Mouse (Mus musculus): ENCODE data around the gene Tspyl3.
A peak's percentile ranks its signal among the peaks of the same experiment; 100 is the strongest.

Tspyl3 gene

DNA sequence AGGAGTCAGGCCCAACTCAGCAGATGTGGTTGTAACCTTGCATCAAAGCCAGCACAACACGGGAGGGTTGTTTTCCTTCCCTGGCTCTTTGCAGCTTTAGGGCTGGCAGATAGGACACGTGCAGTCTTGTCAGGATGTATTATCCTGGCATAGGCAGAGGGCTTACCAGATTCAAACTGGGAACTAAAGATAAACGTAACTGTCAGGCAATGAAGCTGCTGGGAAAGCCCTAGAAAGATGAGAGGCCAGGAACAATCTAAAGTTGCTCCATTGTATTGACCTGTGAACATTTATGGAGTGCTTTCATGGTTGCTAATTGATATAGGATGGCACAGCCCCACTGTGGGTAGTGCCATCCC lies 333 bp upstream of the Tspyl3 start:
- no peak for DNase-seq

DNA sequence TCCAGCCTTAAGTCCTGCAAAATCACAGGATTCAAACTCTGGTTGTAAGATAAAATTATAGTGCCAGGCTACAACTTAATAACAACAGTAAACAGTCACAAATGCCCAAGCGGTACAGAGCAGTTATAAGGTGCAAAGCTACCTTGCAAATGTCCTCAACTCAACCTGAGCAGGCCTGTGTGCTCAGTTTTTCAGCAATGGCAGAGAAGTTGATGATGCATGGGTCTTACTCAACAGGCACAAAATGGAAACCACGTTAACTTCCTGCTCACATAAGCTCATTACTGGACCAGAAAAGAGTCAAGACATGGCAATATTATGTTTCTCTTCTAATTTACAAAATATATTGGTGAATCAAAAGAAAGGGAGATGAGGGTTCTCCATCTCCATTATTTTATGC lies 2.7 kb downstream of the Tspyl3 start:
- DNase-seq, result no peak

DNA sequence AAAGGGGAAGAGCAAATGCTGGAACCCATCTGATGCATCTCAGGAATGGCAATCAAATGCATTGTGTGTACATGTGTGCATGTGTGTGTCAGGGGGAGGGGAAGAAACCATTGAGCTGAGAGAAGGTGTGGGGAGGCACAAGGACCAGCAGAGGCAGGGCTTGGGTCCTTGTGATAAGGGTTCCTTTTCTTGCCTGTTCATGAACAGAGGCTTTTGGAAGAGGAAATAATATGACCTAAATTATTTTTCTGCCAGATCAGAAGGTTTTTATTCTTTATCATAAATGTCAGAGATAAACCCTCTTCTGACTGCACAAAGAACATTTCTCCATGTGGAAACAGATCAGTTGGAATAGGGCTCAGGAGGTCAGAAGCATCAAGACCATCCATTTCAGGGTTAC lies 3.1 kb downstream of the Tspyl3 start:
- no peak for DNase-seq

DNA sequence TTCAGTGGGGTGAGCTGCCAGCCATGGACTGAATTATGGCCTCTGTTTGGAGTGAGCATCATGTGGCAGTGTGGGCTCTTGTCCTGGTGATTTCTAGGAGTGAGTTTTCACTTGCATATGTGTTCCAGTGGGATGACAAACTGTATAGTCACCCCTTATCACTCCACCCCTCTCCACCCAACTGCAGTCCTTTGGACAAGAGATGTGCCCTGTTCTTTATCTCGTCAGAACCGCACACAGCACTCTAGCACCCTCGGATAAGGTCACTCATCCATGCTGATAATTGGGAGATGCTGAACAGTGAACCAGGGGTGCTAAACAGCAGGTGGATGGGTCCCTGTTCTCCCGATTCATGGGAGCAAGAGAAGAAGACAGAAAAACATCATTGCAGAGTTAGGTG lies 3.6 kb downstream of the Tspyl3 start:
- no peak for DNase-seq

DNA sequence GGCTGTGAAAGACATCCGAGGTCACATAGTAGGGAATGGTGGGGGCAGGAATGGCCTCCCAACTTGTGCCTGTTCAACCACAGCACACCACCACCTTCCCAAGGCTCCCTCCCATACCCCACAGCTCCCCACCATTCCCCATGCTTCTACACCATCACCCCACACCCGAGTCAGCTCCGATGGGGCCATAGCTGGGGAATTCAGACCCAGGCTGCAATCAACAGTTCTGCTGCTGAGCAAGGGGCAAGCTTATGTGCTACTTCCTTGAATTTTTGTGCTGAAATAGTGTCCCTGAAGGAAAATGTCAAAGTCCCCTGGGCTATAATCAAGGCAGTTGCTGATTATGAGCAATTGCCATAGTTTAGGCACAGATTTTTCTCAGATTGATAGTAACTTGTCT lies 6.7 kb downstream of the Tspyl3 start:
- no peak for DNase-seq

DNA sequence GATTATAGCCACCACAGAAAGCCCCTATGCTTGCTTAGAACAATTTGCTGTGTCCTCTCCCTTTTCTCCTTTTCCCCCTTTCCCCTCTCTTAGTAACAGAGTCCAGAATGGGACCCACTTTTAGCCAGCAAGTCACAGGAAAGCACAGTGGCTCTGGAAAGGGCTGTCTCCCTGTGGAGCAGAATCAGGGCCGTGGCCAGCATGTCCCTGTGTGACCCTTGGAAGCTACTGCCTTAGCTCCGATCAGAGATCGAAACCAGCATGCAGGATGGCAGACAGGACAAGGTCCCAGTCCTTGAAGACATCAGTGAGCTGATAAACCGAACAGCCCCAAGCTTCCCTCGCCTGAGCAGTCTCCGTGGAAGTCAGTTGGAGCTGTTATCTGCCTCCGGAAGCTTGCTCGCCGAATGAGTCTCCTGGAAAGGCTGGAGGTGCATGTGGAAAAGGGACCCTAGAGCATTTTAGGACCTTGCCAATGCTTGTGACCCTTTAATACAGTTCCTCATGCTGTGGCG lies 7.4 kb downstream of the Tspyl3 start:
- no peak for DNase-seq

DNA sequence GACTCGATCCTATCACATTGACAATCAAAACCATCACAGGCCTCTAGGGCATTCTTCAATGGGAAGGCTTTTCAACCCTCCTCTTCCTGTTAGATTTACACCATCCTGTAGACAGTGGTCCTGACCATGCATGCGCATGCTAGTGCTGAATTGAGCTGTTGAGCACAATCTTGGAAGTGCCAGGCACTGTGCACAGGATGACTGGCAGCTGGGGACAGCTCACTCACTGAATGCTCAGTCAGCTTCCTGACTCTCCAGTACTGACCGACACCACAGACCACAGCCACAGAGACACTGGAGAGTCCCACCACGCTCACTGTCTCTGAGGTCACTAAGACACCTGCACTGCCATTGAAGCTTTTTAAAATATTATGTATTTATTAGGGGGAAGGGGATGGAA lies 9.8 kb downstream of the Tspyl3 start:
- DNase-seq, result no peak

DNA sequence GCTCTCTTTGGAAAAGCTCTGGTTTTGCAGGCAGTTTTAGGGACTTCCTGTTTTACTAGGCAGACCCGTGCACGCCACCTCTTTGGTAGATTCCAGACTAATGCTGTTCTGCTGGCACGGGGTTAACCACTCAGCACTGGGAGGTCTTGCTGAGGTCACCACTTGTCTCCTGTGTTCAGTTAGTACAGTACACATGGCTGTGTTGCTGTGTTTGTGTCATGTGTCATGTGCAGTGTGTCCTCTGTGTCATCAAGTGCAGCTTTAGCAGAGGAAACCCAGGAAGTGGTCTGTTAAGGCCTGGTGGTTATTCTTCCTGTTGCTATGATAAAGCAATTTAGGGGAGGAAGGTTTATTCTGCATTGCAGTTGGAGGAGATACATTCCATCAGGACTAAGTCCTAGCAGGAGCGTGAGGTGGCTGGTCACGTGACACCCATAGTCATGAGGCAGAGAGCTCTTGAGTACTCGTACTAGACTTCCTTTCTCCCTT lies 10.4 kb downstream of the Tspyl3 start:
- peak in 1 of 2 experiments; percentile 23 for DNase-seq

DNA sequence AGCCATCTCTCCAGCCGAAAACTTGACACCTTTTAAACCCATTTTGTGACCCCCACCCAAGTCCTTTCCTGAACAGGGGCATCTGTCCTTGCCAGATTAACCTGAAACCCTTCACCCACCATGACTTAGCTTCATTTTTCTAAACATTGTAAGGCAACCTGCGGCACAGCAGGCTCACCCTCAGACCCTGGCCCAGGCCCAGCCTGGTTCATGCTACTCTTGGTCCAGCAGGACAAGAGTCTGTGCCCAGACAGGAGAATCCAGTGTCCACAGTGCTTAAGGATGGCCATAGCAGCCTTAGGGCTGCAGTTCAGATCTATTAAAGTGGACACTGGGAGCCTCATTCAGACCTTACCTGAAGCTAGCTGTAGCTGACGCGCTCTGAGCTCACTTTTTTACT lies 11.9 kb downstream of the Tspyl3 start:
- DNase-seq, result no peak

DNA sequence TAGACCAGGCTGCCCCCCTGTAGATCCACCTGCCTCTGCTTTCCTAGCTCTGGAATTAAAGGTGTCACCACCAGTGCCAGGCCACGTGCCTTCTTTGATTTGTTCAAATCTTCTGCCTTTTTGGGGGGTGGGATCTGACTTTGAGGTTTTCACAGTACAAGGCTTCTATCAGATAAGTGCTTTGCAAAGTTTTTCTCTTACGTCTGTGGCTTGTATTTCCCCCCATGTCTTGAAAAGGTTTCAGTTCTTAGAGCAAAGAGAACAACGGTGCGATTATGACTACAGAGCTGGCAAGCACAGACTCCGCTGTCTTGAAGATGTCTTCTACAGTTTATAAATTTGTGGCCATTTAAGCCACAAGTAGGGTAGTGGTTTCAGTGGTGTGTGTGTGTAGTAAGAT lies 13.8 kb downstream of the Tspyl3 start:
- DNase-seq, result no peak

DNA sequence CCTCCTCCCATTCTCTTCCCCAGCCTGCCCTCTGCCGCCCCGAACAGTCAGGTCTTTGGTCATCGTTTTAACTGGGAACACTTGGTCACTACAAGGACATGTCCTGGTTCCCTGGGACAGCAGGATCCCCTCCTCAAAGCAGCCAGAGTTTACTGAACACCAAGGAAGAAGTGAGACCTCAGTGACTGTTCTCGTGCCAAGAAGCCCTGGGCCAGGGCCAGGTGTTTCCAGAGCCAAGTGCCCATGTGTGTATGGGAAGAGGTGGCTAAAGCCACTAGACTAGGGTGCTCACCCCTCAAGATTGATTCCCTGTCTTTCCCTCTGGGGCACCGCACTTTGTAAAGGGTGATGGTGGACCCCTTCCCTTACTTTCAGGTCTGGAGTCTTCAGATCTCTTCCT lies 16.0 kb downstream of the Tspyl3 start:
- DNase-seq, result no peak

DNA sequence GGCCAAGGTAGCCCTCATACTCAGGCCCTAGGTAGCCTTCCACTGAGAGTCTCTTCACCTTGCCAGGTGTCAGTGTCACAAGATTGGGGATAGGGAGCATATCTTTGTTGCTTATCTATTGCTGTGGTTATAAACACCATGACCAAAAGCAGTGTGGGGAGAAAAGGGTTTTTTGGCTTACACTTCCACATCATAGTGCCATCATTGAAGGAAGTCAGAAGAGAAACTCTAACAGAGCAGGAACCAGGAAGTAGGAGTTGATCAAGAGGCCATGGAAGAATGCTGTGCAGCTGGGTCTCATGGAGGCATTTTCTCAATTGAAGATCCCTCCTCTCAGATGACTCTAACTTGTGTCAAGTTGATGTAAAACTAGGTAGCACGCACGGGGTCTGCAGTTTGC lies 17.1 kb downstream of the Tspyl3 start:
- no peak for DNase-seq

DNA sequence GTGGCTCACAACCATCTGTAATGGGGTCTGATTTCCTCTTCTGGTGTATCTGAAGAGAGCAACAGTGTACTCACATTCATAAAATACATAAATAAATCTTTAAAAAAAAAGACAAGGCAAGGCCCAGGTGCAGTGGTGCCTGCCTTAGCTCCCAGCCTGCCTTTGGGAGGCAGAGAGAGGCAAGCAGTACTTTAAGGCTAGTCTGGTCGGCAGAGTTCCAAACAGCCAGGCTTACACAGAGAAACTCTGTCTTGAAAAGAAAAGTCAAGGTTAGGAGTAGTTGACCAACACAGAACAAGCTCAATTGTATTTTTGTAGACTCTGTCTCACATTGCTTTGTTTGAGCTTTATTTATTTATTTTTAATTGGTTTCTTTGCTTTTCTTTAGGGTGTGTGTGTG lies 22.5 kb downstream of the Tspyl3 start:
- DNase-seq, result no peak

DNA sequence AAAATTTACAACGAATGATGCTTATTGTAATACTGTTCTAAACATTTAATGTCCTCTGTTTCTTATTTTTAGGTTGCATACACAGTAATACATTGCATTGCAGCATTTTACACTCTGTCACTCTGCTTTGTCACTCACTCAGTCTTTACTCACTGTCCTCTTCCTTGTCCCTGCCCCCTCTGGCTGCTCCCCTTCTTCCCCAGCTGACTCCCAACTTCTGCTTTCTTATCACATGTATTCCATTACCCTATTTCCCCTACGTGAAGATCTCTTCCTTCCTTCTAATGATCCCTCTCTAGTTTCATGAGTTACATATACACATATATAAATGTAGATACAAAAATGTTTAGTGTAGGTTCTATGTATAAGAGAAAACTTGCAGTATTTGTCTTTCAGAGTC lies 26.1 kb downstream of the Tspyl3 start:
- DNase-seq, result no peak

DNA sequence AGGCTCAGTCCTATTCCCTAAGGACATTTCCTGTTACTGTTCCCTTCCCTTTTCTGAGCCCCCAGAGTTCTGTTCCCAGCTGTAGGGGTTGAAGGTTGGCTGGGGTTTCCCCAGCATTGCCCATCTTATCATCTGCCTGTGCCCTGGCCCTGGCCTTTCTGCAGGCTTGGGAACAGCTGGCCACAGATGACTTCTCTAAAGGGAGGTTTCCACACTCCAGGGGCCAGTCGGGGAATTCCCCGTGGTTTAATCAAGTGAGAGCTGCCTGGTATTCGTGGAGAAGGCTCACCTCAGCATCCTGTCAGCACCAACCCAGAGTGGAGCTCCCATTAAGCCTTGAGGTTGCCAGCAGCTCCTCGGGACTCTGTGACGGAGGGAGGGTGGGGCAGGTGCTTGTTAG lies 26.8 kb downstream of the Tspyl3 start:
- no peak for DNase-seq

DNA sequence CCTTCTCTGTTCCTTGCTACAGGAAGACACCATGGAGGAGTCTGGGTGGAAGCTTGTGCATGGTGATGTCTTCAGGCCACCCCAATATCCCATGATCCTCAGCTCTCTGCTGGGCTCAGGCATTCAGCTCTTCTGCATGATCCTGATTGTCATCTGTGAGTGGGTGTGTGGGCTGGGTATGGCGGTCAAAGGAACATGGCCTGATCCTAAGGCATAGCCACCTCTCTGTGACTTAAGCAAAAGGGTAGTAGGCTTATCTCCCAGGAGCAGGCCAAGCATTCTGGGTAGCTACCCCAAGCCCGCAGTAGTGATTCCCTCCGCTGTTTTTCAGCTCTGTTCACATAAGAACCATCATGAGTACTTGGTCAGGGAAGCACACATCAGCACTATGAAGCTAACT lies 31.0 kb downstream of the Tspyl3 start:
- no peak for DNase-seq

DNA sequence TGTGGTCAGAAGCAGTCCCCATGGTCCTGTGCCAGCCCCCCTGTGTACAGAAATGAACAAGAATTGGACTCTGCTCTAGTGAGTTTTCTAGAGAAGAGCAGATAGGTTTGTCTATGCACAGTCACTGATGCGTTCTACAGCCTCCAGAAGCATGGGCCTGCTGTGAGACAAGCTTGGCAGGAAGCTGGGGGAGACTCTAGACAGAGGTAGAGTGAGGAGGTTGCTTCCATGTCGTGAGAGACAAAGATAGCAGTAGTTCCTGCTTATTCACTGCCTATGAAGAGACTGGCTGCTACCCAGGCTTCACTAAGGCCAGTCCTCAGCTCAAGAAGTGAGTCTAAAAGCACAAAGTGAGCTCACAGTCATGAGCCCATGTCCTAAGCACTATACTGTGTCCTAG lies 34.0 kb downstream of the Tspyl3 start:
- no peak for DNase-seq

DNA sequence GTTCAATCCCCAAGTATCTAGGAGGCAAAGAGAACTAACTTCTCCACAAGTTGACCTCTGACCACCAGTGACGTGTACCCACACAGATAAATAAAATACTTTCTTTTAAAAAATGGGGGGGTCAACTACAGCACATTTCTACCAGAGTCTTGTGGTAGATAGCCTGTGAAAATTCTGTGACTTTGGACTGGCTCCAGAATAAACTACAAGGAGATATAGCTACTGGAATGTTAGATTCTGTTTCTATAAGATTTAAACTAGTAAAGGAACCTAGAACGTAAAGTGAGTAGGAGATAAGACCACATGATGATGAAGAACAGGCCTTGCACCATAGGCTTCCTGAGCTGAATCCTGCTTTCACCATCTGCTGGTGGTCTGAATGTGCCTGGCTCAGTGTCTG lies 37.4 kb downstream of the Tspyl3 start:
- DNase-seq, result no peak

DNA sequence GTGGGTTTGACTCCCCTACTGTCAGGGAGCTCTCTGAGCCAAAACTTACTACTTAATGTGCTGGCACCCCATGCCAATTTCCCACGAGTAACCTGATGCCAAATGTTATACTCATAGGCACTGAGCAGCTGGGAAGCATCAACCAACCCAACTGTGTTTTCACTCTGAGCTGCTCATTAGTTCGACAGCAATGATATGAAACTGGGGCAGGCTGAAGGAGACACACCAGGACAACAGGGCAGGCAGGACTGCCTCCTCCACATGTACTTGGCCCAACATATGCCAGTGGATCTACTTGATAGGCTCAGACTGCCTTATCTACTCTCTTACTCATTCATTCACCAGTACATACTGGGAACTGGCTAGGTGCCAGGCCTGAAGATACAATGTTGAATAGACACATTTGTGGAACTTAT lies 39.1 kb downstream of the Tspyl3 start:
- no peak for DNase-seq

DNA sequence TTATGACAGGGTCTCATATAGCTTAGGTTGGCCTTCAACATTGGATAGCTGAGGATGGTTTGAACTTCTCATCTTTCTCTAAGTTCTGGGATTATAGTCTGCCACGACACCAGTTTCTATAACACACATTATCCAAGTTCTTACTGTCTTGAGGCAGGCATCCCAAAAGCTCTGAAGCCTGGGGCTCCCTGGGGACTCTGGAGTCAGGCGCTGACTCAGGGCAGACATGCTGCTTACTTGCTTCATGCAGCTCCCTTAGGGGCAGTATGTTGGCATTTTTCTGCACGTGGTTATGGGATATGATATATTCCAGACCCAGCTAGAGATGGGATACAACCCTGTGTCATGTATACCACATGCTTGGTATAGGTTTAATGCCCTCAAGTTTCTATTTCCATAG lies 45.3 kb downstream of the Tspyl3 start:
- no peak for DNase-seq

DNA sequence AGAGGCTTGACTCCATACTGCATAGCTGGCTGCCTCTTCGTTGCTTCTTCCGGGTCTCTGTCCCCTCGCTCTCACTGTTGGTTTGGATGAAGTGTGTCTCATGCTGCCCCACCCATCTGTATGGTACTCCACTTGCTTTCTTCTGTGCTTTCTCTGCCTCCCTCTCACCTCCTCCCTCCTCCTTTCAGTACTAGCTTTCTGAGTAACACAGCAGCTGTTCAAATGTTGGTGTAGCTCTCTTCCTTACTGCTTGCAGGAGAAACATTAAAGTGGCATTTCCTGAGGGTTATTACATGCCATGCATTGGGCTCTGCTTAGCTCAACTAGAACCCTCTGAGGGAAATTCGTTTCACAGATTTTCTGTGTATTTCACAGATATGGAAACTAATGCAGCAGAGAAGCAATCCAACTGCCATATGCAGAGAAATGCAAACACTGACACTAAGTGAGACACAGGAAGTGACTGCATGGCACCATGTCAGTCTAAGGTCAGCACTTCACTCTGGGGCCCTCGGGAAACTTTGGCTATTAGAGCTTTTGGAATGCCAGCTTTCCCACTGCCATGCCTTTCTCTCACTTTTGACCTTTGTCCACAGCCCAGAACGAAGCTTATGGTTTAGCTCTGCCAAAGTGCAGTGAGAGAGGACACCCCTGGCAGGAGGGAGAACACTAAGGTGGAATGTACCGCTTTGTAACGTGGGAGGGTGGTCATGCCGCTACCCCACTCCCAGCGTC lies 45.9 kb downstream of the Tspyl3 start:
- DNase-seq, result no peak

DNA sequence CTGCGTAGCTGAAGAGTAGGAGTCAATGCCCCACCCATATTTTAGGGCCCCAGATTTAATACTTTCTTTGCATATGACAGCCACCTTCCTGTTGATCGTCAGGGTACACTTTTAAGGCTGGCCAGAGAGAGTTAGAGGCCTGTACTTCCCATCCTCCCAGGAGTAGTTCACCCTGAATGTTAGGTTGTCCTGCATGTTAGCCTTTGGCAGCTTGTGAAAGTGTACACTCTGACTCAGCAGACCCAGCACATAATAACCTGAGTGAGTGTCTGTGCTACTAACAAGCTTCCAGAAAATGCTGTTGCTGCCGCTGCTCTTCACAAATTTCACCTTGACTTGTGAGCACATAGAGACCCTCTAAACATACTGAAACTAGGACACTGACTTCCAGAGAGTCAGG lies 48.1 kb downstream of the Tspyl3 start:
- no peak for DNase-seq

DNA sequence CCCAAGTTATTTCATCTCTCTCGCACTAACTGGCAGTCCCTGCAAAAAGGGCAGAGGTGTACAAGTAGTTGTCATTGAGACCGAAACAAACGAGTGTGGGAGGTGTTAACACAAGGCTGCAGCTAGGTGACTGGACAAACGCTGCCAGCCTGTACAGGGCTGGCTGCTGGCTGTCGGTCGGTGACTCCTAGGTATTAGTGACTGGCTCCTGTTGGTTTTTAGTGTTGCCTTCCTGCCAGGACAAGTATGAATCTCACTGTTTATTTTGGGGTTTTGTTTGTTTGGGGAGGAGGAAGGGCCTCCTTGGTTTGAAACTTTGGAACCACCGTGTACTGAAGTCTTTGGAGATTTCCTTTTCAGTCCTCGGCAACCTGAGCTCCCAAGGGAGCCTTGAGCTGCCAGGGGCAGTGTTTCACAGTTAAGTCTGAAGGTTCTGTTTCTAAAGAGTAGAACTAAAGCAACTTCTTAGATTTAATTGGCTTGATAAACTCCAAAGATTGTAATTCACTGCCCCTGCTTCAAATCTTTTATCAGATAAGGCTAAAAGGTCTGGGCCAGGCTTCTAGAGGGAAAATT lies 49.2 kb downstream of the Tspyl3 start:
- DNase-seq, result no peak
